In the genomic region with DNA sequence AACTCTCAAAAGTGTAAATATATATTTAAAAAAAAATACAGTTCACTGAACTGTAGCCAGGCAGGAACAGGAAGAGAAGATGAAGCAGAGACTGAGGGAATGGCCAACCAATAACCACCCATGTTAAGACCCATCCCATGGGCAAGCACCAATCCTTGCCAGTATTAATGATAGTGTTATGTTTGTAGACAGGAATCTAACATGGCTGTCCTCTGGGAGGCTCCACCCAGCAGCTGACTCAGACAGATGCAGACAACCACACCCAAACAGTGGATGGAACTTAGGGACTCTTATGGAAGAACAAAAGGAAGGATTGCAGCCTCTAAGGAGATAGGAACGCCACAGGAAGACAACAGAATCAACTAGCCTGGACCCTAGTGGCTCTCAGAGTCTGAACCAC, we compare ENCODE assay signal across 24 mouse cellular contexts. TPM values are rescaled to one million over a fixed set of nuclear protein-coding genes. Genes with fewer than 3 reads are reported as not detected.
DNase-seq lines count a peak whose midpoint lies in the region; ATAC-seq and TF ChIP-seq lines count a peak whose summit lies in the region.
"Had no signal": no experiment of that assay in that cellular context is flagged by ENCODE, and none has a peak within 500 bp of the region (broad histone marks: within the 10 kb centered on the region; RNA-seq: fewer than 3 reads in every experiment).

No protein-coding gene starts in this region.

- DNase-seq in heart, adult 11 months, result peak; percentile 82
- DNase-seq in heart, adult 2 months, result no peak
- peak; percentile 33 for DNase-seq in NIH3T3 (ENCODE audit: low read depth)
- no peak for DNase-seq in kidney, adult 2 months
- DNase-seq in hindbrain, embryonic 14.5 days (ENCODE audit: low spot score), result no peak
- DNase-seq: adrenal gland, adult 8-10 months; adrenal gland, postnatal 14 days; adrenal gland, postnatal 36 days; B cell, adult 2 months; cerebellum, adult 11-12 months; cerebellum, adult 2 months; cerebellum, adult 9-10 months; cerebellum, postnatal 10 days; cerebellum, postnatal 25 days; forebrain, postnatal 0 days had no signal

- no peak overlapping the region for H3K9ac ChIP-seq in heart, adult 2 months (ENCODE audit: low read depth, low read length)
- no peak overlapping the region for H3K9ac ChIP-seq in hindbrain, embryonic 14.5 days
- H3K9ac ChIP-seq: embryonic facial prominence, embryonic 12.5 days; forebrain, embryonic 13.5 days; forebrain, embryonic 15.5 days; forebrain, postnatal 0 days had no signal

- ATAC-seq in hindbrain, embryonic 14.5 days (ENCODE audit: low FRiP score), result no peak
- ATAC-seq: activated CD4-positive, CD25-positive, alpha-beta regulatory T cell, adult 4 months; CD4-positive, CD25-positive, alpha-beta regulatory T cell, adult 4 months; forebrain, embryonic 13.5 days; forebrain, embryonic 15.5 days; forebrain, postnatal 0 days had no signal

- H3K79me2 ChIP-seq in heart, adult 2 months (replicated peaks; ENCODE audit: control insufficient read depth, insufficient read depth, low read length), result no peaks in the 10 kb centered on the region
- H3K79me2 ChIP-seq in myocyte (ENCODE audit: control insufficient read depth, insufficient read depth), result no peaks in the 10 kb centered on the region

- H3K27ac ChIP-seq in heart, adult 2 months, result no peak overlapping the region
- H3K27ac ChIP-seq in kidney, adult 2 months (ENCODE audit: insufficient read depth, low read depth, low read length), result no peak overlapping the region
- H3K27ac ChIP-seq in hindbrain, embryonic 14.5 days, result no peak overlapping the region
- H3K27ac ChIP-seq: embryonic facial prominence, embryonic 10.5 days; embryonic facial prominence, embryonic 12.5 days; forebrain, embryonic 13.5 days; forebrain, embryonic 15.5 days had no signal

- no peak for TF ChIP-seq POLR2A in heart, adult 2 months (IDR thresholded peaks at IDR 0.05; ENCODE audit: insufficient read depth, low read depth, low read length)
- no peak for TF ChIP-seq POLR2A in myocyte (IDR thresholded peaks at IDR 0.05; ENCODE audit: insufficient read length, low read depth)
- TF ChIP-seq POLR2A in kidney, adult 2 months (IDR thresholded peaks at IDR 0.05; ENCODE audit: low read depth, low read length), result no peak

- H3K27me3 ChIP-seq in heart, adult 2 months (ENCODE audit: control insufficient read depth, insufficient read depth, low read length), result no peaks in the 10 kb centered on the region
- no peaks in the 10 kb centered on the region for H3K27me3 ChIP-seq in myocyte (ENCODE audit: control insufficient read depth, insufficient read depth, insufficient read length)
- H3K27me3 ChIP-seq in kidney, adult 2 months (replicated peaks; ENCODE audit: control insufficient read depth, insufficient read depth, low read length), result no peaks in the 10 kb centered on the region
- H3K27me3 ChIP-seq in hindbrain, embryonic 14.5 days (ENCODE audit: control insufficient read depth, insufficient read depth, low read length), result no peaks in the 10 kb centered on the region
- H3K27me3 ChIP-seq: CH12.LX; embryonic facial prominence, embryonic 12.5 days; forebrain, embryonic 13.5 days; forebrain, embryonic 15.5 days had no signal

- TF ChIP-seq CTCF in heart, adult 2 months (IDR thresholded peaks at IDR 0.05), result no peak
- no peak for TF ChIP-seq CTCF in kidney, adult 2 months (conservative IDR thresholded peaks at IDR 0.05; ENCODE audit: insufficient read depth, insufficient read length, low read depth, low read length)

- H3ac ChIP-seq in myocyte (ENCODE audit: control insufficient read depth, insufficient read length), result no peak overlapping the region

- no peaks in the 10 kb centered on the region for H3K9me3 ChIP-seq in hindbrain, embryonic 14.5 days (ENCODE audit: control insufficient read depth, low read length)
- H3K9me3 ChIP-seq: embryonic facial prominence, embryonic 10.5 days; embryonic facial prominence, embryonic 12.5 days; forebrain, embryonic 13.5 days; forebrain, embryonic 15.5 days; G1E had no signal

- WGBS in heart, adult 2 months, result 68% methylated on average over 1 of the region's 1 CpGs
- 94% methylated on average over 1 of the region's 1 CpGs for WGBS in kidney, adult 2 months
- 80% methylated on average over 1 of the region's 1 CpGs for WGBS in hindbrain, embryonic 14.5 days

- intact Hi-C loops in heart, adult 2 months (cut with DNase I), result no loop called here

- peak overlapping the region; percentile 27 for H3K4me2 ChIP-seq in myocyte (ENCODE audit: low read depth)
- no peak overlapping the region for H3K4me2 ChIP-seq in hindbrain, embryonic 14.5 days (replicated peaks)
- H3K4me2 ChIP-seq: embryonic facial prominence, embryonic 12.5 days; forebrain, embryonic 13.5 days; forebrain, embryonic 15.5 days had no signal

- H3K4me3 ChIP-seq in heart, adult 2 months, result no peak overlapping the region
- no peak overlapping the region for H3K4me3 ChIP-seq in myocyte
- H3K4me3 ChIP-seq in kidney, adult 2 months (ENCODE audit: insufficient read depth, low read depth, low read length), result no peak overlapping the region
- no peak overlapping the region for H3K4me3 ChIP-seq in hindbrain, embryonic 14.5 days (replicated peaks; ENCODE audit: low read length)
- H3K4me3 ChIP-seq: embryonic facial prominence, embryonic 10.5 days; embryonic facial prominence, embryonic 12.5 days; forebrain, embryonic 13.5 days; forebrain, embryonic 15.5 days had no signal

- TF ChIP-seq EP300 in heart, adult 2 months (IDR thresholded peaks at IDR 0.05; ENCODE audit: insufficient read depth, low read depth, low read length), result no peak

- H3K36me3 ChIP-seq in heart, adult 2 months (ENCODE audit: control insufficient read depth, insufficient read depth, low read length), result peaks cover 2% of the 10 kb centered on the region; the same call in 1 of the 2 replicates
- no peaks in the 10 kb centered on the region for H3K36me3 ChIP-seq in myocyte (ENCODE audit: control insufficient read depth, insufficient read depth)
- H3K36me3 ChIP-seq in kidney, adult 2 months (ENCODE audit: control insufficient read depth, insufficient read depth, low read length), result no peaks in the 10 kb centered on the region
- no peaks in the 10 kb centered on the region for H3K36me3 ChIP-seq in hindbrain, embryonic 14.5 days (replicated peaks; ENCODE audit: control insufficient read depth, insufficient read depth)
- H3K36me3 ChIP-seq: embryonic facial prominence, embryonic 10.5 days; embryonic facial prominence, embryonic 12.5 days; forebrain, embryonic 15.5 days; G1E had no signal

- H3K4me1 ChIP-seq in heart, adult 2 months (ENCODE audit: control insufficient read depth, insufficient read depth, low read length), result peaks cover 8% of the 10 kb centered on the region
- peaks cover 10% of the 10 kb centered on the region; the same call in 1 of the 2 replicates for H3K4me1 ChIP-seq in kidney, adult 2 months (ENCODE audit: control insufficient read depth, insufficient read depth, low read length)
- H3K4me1 ChIP-seq in hindbrain, embryonic 14.5 days (replicated peaks; ENCODE audit: control insufficient read depth, insufficient read depth, low read length), result no peaks in the 10 kb centered on the region
- H3K4me1 ChIP-seq: forebrain, embryonic 13.5 days; forebrain, embryonic 15.5 days had no signal

TF ChIP-seq in myocyte, 11 proteins besides CTCF, POLR2A, EP300 and RAD21:
- TF ChIP-seq TCF12 (IDR thresholded peaks at IDR 0.05; ENCODE audit: insufficient read depth, poor library complexity, severe bottlenecking) (no peak), MYOG (IDR thresholded peaks at IDR 0.05; ENCODE audit: control insufficient read depth in 1 of 3, insufficient read depth in 1 of 3, insufficient read length in 2 of 3, low read depth in 2 of 3) (no peak), USF1 (IDR thresholded peaks at IDR 0.05; ENCODE audit: low read depth) (no peak), TCF3 (IDR thresholded peaks at IDR 0.05; ENCODE audit: insufficient read length, low read depth) (no peak), CEBPB (IDR thresholded peaks at IDR 0.05; ENCODE audit: insufficient read depth, poor library complexity, severe bottlenecking) (no peak), MYOD1 (IDR thresholded peaks at IDR 0.05; ENCODE audit: control insufficient read depth in 1 of 3, insufficient read length in 2 of 3, low read depth in 2 of 3) (no peak), REST (IDR thresholded peaks at IDR 0.05; ENCODE audit: insufficient read depth, insufficient read length) (no peak), SRF (IDR thresholded peaks at IDR 0.05; ENCODE audit: control insufficient read depth, insufficient read length, low read depth) (no peak), MAX (IDR thresholded peaks at IDR 0.05; ENCODE audit: low read depth) (no peak), POLR2AphosphoS2 (IDR thresholded peaks at IDR 0.05; ENCODE audit: insufficient read length, low read depth) (no peak), E2F4 (IDR thresholded peaks at IDR 0.05; ENCODE audit: insufficient read depth) (no peak)

RNA-seq across cellular contexts. Expression of gene Xdh, which starts 32.9 kb away (rescaled TPM):
- total RNA-seq in heart, adult 2 months (2021), result 100 to 1,000 TPM; 134 to 187 TPM
- 51.7 and 59.3 TPM in 2 replicates for polyA plus RNA-seq in heart, adult 2 months (2012; rRNA removed)
- polyA plus RNA-seq in myocyte (2012; fragmentation: generic; extraction: Trizol), result 0.55 TPM
- polyA plus RNA-seq in kidney, adult 2 months (2012; rRNA removed), result 19.2 and 23.4 TPM in 2 replicates
- 0.16 and 0.24 TPM in 2 replicates for polyA plus RNA-seq in hindbrain, embryonic 14.5 days (2014; fragmentation: Nextera tagmentation; extraction: Ambion mirVana)
- polyA plus RNA-seq: G1E had no signal

Comparison
In these comparisons a context has a peak if more than half of its experiments do, and no peak if none do; other contexts are left out.
1. DNase-seq: peak in heart, adult 11 months (single experiment) and NIH3T3 (single experiment); none in heart, adult 2 months (0 of 2), kidney, adult 2 months (single experiment) and hindbrain, embryonic 14.5 days (single experiment).
2. RNA of gene Xdh, which starts 32.9 kb away (polyA plus RNA-seq): 51.7 to 59.3 TPM in heart, adult 2 months and 19.2 to 23.4 TPM in kidney, adult 2 months; 0.55 TPM in myocyte (single experiment) and 0.16 to 0.24 TPM in hindbrain, embryonic 14.5 days; every median in the first group is over 10 times any median in the second.